Mouse (Mus musculus) heart, postnatal 14 days (tissue): ENCODE measurements at regions not wholly inside any gene's neighbourhood (a gene's known extent, or its start where the extent isn't known, plus 50 kb on each side); places are given as distances from the start of the nearest gene placed in this dataset.

Experiments
- DNase-seq, 2 experiments: peaks; one replicate each; pipeline ENCODE4 v3.0.0; 2021 to 2022
- intact Hi-C: fragments of 180-260 bp; cut with DNase I; formaldehyde crosslinking; loops from one replicate; pipeline ENCODE4 v1.15.1; 2025

- intact Hi-C loops, result no loop called here
- DNase-seq, result peak in 1 of 2 experiments; percentile 5
Measured at GRCm38 (mm10) chr2:101172806-101173205, 451.7 kb upstream of the Rag2 start.

GRCm38 (mm10) chr2:101175124-101175523 is 449.4 kb upstream of the Rag2 start:
- intact Hi-C loops, result no loop called here
- DNase-seq, result no peak

- no peak for DNase-seq
- intact Hi-C loops, result no loop called here
Measured at GRCm38 (mm10) chr2:101206637-101207036, 417.9 kb upstream of the Rag2 start.

- DNase-seq, result no peak
- intact Hi-C loops, result no loop called here
Measured at GRCm38 (mm10) chr2:101209136-101209535, 415.4 kb upstream of the Rag2 start.

- intact Hi-C loops, result no loop called here
- DNase-seq, result no peak
Measured at GRCm38 (mm10) chr2:101220759-101221158, 403.8 kb upstream of the Rag2 start.

- intact Hi-C loops, result no loop called here
Measured at GRCm38 (mm10) chr2:101242983-101243382, 381.5 kb upstream of the Rag2 start.

GRCm38 (mm10) chr2:101247133-101247532 is 377.4 kb upstream of the Rag2 start:
- DNase-seq, result no peak
- intact Hi-C loops, result no loop called here

More at GRCm38 (mm10) chr2:101242983-101243382, 381.5 kb upstream of the Rag2 start:
- DNase-seq, result no peak

- intact Hi-C loops, result no loop called here
Measured at GRCm38 (mm10) chr2:101252228-101252627, 372.3 kb upstream of the Rag2 start.

GRCm38 (mm10) chr2:101256464-101256863 is 368.1 kb upstream of the Rag2 start:
- peak in 1 of 2 experiments; percentile 4 for DNase-seq
- intact Hi-C loops, result no loop called here

More at GRCm38 (mm10) chr2:101252228-101252627, 372.3 kb upstream of the Rag2 start:
- no peak for DNase-seq

GRCm38 (mm10) chr2:101263934-101264333 is 360.6 kb upstream of the Rag2 start:
- DNase-seq, result no peak
- intact Hi-C loops, result no loop called here

GRCm38 (mm10) chr2:101266685-101267374 is 357.7 kb upstream of the Rag2 start:
- no peak for DNase-seq
- intact Hi-C loops, result no loop called here

GRCm38 (mm10) chr2:101274045-101274664 is 350.4 kb upstream of the Rag2 start:
- DNase-seq, result no peak
- intact Hi-C loops, result no loop called here

GRCm38 (mm10) chr2:101284886-101285285 is 339.6 kb upstream of the Rag2 start:
- intact Hi-C loops, result no loop called here
- DNase-seq, result no peak

GRCm38 (mm10) chr2:101288119-101288518 is 336.4 kb upstream of the Rag2 start:
- no peak for DNase-seq
- intact Hi-C loops, result no loop called here

- DNase-seq, result no peak
- intact Hi-C loops, result no loop called here
Measured at GRCm38 (mm10) chr2:101289168-101289567, 335.4 kb upstream of the Rag2 start.

GRCm38 (mm10) chr2:101290738-101291137 is 333.8 kb upstream of the Rag2 start:
- intact Hi-C loops, result no loop called here
- DNase-seq, result no peak

- no peak for DNase-seq
- intact Hi-C loops, result no loop called here
Measured at GRCm38 (mm10) chr2:101295678-101296368, 328.7 kb upstream of the Rag2 start.

- intact Hi-C loops, result no loop called here
- DNase-seq, result no peak
Measured at GRCm38 (mm10) chr2:101296369-101296682, 328.2 kb upstream of the Rag2 start.

GRCm38 (mm10) chr2:101296778-101297177 is 327.7 kb upstream of the Rag2 start:
- intact Hi-C loops, result no loop called here
- DNase-seq, result no peak

GRCm38 (mm10) chr2:101299126-101299525 is 325.4 kb upstream of the Rag2 start:
- intact Hi-C loops, result no loop called here
- no peak for DNase-seq

- no peak for DNase-seq
- intact Hi-C loops, result no loop called here
Measured at GRCm38 (mm10) chr2:101300106-101300505, 324.4 kb upstream of the Rag2 start.
